Mouse (Mus musculus) hindbrain, embryonic 14.5 days (tissue): ENCODE measurements around the gene Idua. TPM values are rescaled to one million over a fixed set of nuclear protein-coding genes. Genes with fewer than 3 reads are reported as not detected.
A peak's percentile ranks its signal among the peaks of the same experiment; 100 is the strongest.

Experiments
- ATAC-seq: fragments of 200-750 bp; cut with Nextera tagmentation; 2 replicates; pipeline ENCODE4 v1.8.0; 2017; ENCODE audit warnings: moderate number of reproducible peaks, mild to moderate bottlenecking, moderate TSS enrichment, moderate library complexity; ENCODE audit not compliant: low FRiP score
- DNase-seq: peaks from one replicate; pipeline ENCODE4 v3.0.0-alpha.2; 2015; ENCODE audit warnings: low spot score
- H3K27ac ChIP-seq: fragments of 300-500 bp; sonication (generic); 2 replicates; pipeline ENCODE4 v1.5.1; 2014; ENCODE audit warnings: mild to moderate bottlenecking, moderate library complexity
- H3K27me3 ChIP-seq: fragments of 300-500 bp; sonication (generic); 2 replicates; pipeline ENCODE4 v1.6.1; 2014; ENCODE audit warnings: mild to moderate bottlenecking, low read length, mixed read lengths; ENCODE audit not compliant: control insufficient read depth, insufficient read depth
- H3K36me3 ChIP-seq: fragments of 300-500 bp; sonication (generic); replicated peaks from 2 replicates; pipeline ENCODE4 v1.6.1; 2014; ENCODE audit not compliant: control insufficient read depth, insufficient read depth
- H3K4me1 ChIP-seq: fragments of 300-500 bp; sonication (generic); replicated peaks from 2 replicates; pipeline ENCODE4 v1.6.1; 2014; ENCODE audit warnings: antibody characterized with exemption, low read length, mixed read lengths; ENCODE audit not compliant: control insufficient read depth, insufficient read depth
- H3K4me2 ChIP-seq: fragments of 300-500 bp; sonication (generic); replicated peaks from 2 replicates; pipeline ENCODE4 v1.6.1; 2014; ENCODE audit warnings: mild to moderate bottlenecking, moderate library complexity
- H3K4me3 ChIP-seq: fragments of 300-500 bp; sonication (generic); replicated peaks from 2 replicates; pipeline ENCODE4 v1.5.1; 2014; ENCODE audit warnings: mild to moderate bottlenecking, low read length
- H3K9ac ChIP-seq: fragments of 300-500 bp; sonication (generic); 2 replicates; pipeline ENCODE4 v1.6.1; 2014
- H3K9me3 ChIP-seq: fragments of 300-500 bp; sonication (generic); 2 replicates; pipeline ENCODE4 v1.6.1; 2016; ENCODE audit warnings: low read length; ENCODE audit not compliant: control insufficient read depth
- WGBS: fragments of 180-500 bp; shearing (Covaris S2); extraction: QIAGEN DNeasy Blood & Tissue Kit; methylation state at CpG from one replicate; pipeline ENCODE4 v1.1.7; 2014; 5-methylcytosine and 5-hydroxymethylcytosine counted together
- polyA plus RNA-seq: library from polyadenylated mRNA; unstranded; fragments of >200 nt; fragmentation: Nextera tagmentation; extraction: Ambion mirVana; gene quantifications from 2 replicates; pipeline ENCODE4 v1.2.1, GENCODE M21; 2014

The Idua gene
- polyA plus RNA-seq, 1 experiment from 2014 or later: 11.3 TPM

GRCm38 (mm10) chr5:108665066-108665465 lies 4.9 kb downstream of the Idua start:
- no peak overlapping the region for H3K4me3 ChIP-seq
- no peak overlapping the region for H3K9ac ChIP-seq
- no peak for DNase-seq
- no peaks in the 10 kb centered on the region for H3K27me3 ChIP-seq
- no peak overlapping the region for H3K27ac ChIP-seq
- ATAC-seq: no peak
- H3K4me2 ChIP-seq: no peak overlapping the region
- H3K4me1 ChIP-seq: 0 out of 2 replicates have a peak, but pooled peaks cover 8% of the 10 kb centered on the region
- 56% methylated on average over 3 of the region's 3 CpGs for WGBS
- no peaks in the 10 kb centered on the region for H3K36me3 ChIP-seq
- H3K9me3 ChIP-seq: no peaks in the 10 kb centered on the region

- Histone ChIP-seq H3K9me3 (no peaks in the 10 kb centered on the region), H3K27ac (no peak overlapping the region), H3K36me3 (0 out of 2 replicates have a peak, but pooled peaks cover 7% of the 10 kb centered on the region), H3K4me1 (0 out of 2 replicates have a peak, but pooled peaks cover 10% of the 10 kb centered on the region), H3K4me2 (no peak overlapping the region), H3K27me3 (no peaks in the 10 kb centered on the region), H3K9ac (no peak overlapping the region; the same call in 1 of the 2 replicates), H3K4me3 (no peak overlapping the region)
- WGBS: 85% methylated on average over 2 of the region's 2 CpGs
- DNase-seq (no peak), ATAC-seq (no peak)
Observed at GRCm38 (mm10) chr5:108667370-108667769, 7.2 kb downstream of the Idua start.

- DNase-seq: no peak
- ATAC-seq: no peak
- H3K9me3 ChIP-seq: no peaks in the 10 kb centered on the region
Observed at GRCm38 (mm10) chr5:108668387-108668932, 8.3 kb downstream of the Idua start.

GRCm38 (mm10) chr5:108668977-108669936 lies 9.1 kb downstream of the Idua start, which contains the start of gene Dgkq:
TSS of gene Dgkq (minus strand) at chr5:108669672.
- DNase-seq (peak; percentile 86), ATAC-seq (peak; percentile 84)
- H3K4me1 ChIP-seq: 0 out of 2 replicates have a peak, but pooled peaks cover 10% of the 10 kb centered on the region
- H3K36me3 ChIP-seq: 0 out of 2 replicates have a peak, but pooled peaks cover 7% of the 10 kb centered on the region
- 6% methylated on average over 43 of the region's 43 CpGs for WGBS
- peak within 1 kb of the TSS; percentile 75 for H3K9ac ChIP-seq
- peak within 1 kb of the TSS; percentile 80 for H3K4me2 ChIP-seq
- no peaks in the 10 kb centered on the region for H3K9me3 ChIP-seq
- peak within 1 kb of the TSS; percentile 44 for H3K4me3 ChIP-seq
- peak within 1 kb of the TSS; percentile 78 for H3K27ac ChIP-seq
- no peaks in the 10 kb centered on the region for H3K27me3 ChIP-seq

More at GRCm38 (mm10) chr5:108668387-108668932, 8.3 kb downstream of the Idua start:
- Histone ChIP-seq H3K4me3 (peak overlapping the region; percentile 44), H3K27ac (peak overlapping the region; percentile 78), H3K9ac (peak overlapping the region; percentile 75), H3K27me3 (no peaks in the 10 kb centered on the region), H3K4me2 (peak overlapping the region; percentile 80), H3K36me3 (0 out of 2 replicates have a peak, but pooled peaks cover 7% of the 10 kb centered on the region), H3K4me1 (0 out of 2 replicates have a peak, but pooled peaks cover 10% of the 10 kb centered on the region)
- 5% methylated on average over 3 of the region's 3 CpGs for WGBS

GRCm38 (mm10) chr5:108669986-108670385 lies 9.9 kb downstream of the Idua start:
- H3K9me3 ChIP-seq: no peaks in the 10 kb centered on the region
- ATAC-seq (no peak), DNase-seq (no peak)
- 0 out of 2 replicates have a peak, but pooled peaks cover 7% of the 10 kb centered on the region for H3K36me3 ChIP-seq
- peak overlapping the region; percentile 80 for H3K4me2 ChIP-seq
- H3K27ac ChIP-seq: no peak overlapping the region
- 0 out of 2 replicates have a peak overlapping the region, but pooled peaks have one; percentile 75 for H3K9ac ChIP-seq
- no peaks in the 10 kb centered on the region for H3K27me3 ChIP-seq
- H3K4me1 ChIP-seq: 0 out of 2 replicates have a peak, but pooled peaks cover 10% of the 10 kb centered on the region
- 80% methylated on average over 9 of the region's 9 CpGs for WGBS
- no peak overlapping the region for H3K4me3 ChIP-seq

- no peaks in the 10 kb centered on the region for H3K27me3 ChIP-seq
- 0 out of 2 replicates have a peak, but pooled peaks cover 10% of the 10 kb centered on the region for H3K4me1 ChIP-seq
- no peak overlapping the region for H3K4me2 ChIP-seq
- 0 out of 2 replicates have a peak, but pooled peaks cover 7% of the 10 kb centered on the region for H3K36me3 ChIP-seq
- no peak overlapping the region for H3K27ac ChIP-seq
- no peak overlapping the region for H3K4me3 ChIP-seq
- DNase-seq (peak; percentile 45), ATAC-seq (no peak)
- H3K9ac ChIP-seq: no peak overlapping the region
- H3K9me3 ChIP-seq: no peaks in the 10 kb centered on the region
Observed at GRCm38 (mm10) chr5:108670785-108671184, 10.7 kb downstream of the Idua start.

- Histone ChIP-seq H3K27ac (no peak overlapping the region), H3K9ac (no peak overlapping the region), H3K4me1 (peaks cover 12% of the 10 kb centered on the region), H3K4me2 (no peak overlapping the region), H3K4me3 (no peak overlapping the region), H3K36me3 (0 out of 2 replicates have a peak, but pooled peaks cover 7% of the 10 kb centered on the region), H3K9me3 (no peaks in the 10 kb centered on the region), H3K27me3 (no peaks in the 10 kb centered on the region)
- DNase-seq: no peak
- 94% methylated on average over 12 of the region's 12 CpGs for WGBS
- no peak for ATAC-seq
Observed at GRCm38 (mm10) chr5:108671757-108672156, 11.6 kb downstream of the Idua start.

GRCm38 (mm10) chr5:108674624-108675023 lies 14.5 kb downstream of the Idua start:
- H3K27ac ChIP-seq: no peak overlapping the region
- H3K9me3 ChIP-seq: no peaks in the 10 kb centered on the region
- no peaks in the 10 kb centered on the region for H3K27me3 ChIP-seq
- no peak overlapping the region for H3K9ac ChIP-seq
- H3K36me3 ChIP-seq: 0 out of 2 replicates have a peak, but pooled peaks cover 7% of the 10 kb centered on the region
- DNase-seq (no peak), ATAC-seq (no peak)
- no peak overlapping the region for H3K4me2 ChIP-seq
- WGBS: 84% methylated on average over 2 of the region's 2 CpGs
- H3K4me1 ChIP-seq: peaks cover 21% of the 10 kb centered on the region
- H3K4me3 ChIP-seq: no peak overlapping the region
